Comparison of ENCODE assay signal across 10 mouse cellular contexts in genomic region chr5:112001742-112002701, GRCm38 (mm10).
A peak's percentile ranks its signal among the peaks of the same experiment; 100 is the strongest.
DNase-seq lines count a peak whose midpoint lies in the region; ATAC-seq and TF ChIP-seq lines count a peak whose summit lies in the region.
"Had no signal": no experiment of that assay in that cellular context is flagged by ENCODE, and none has a peak within 500 bp of the region (broad histone marks: within the 10 kb centered on the region; RNA-seq: fewer than 3 reads in every experiment).

No protein-coding gene starts in this region.

- intact Hi-C loops in heart, adult 2 months (cut with DNase I) = no loop called here
- intact Hi-C loops in left cerebral cortex, postnatal 36 days (cut with DNase I) = no loop called here

- no peak overlapping the region for H3K4me2 ChIP-seq in heart, embryonic 12.5 days
- no peak overlapping the region for H3K4me2 ChIP-seq in embryonic facial prominence, embryonic 14.5 days (ENCODE audit: low read depth, low read length)
- peak overlapping the region; percentile 7; the same call in 1 of the 2 replicates for H3K4me2 ChIP-seq in neural tube, embryonic 11.5 days (ENCODE audit: low read depth)

- H3K79me2 ChIP-seq in heart, adult 2 months (replicated peaks; ENCODE audit: control insufficient read depth, insufficient read depth, low read length) = no peaks in the 10 kb centered on the region

- DNase-seq in heart, adult 2 months = peak; percentile 41 to 50
- peak; percentile 66 for DNase-seq in embryonic facial prominence, embryonic 14.5 days (ENCODE audit: low spot score)
- DNase-seq in kidney, adult 9 months = peak; percentile 12
- DNase-seq in neural tube, embryonic 11.5 days (ENCODE audit: low spot score) = peak; percentile 55
- DNase-seq in left cerebral cortex, postnatal 36 days (ENCODE audit: low spot score in 2 of 2) = no peak
- no peak for DNase-seq in testis, postnatal 10 days (ENCODE audit: low spot score)
- DNase-seq in spleen, adult 18-20 months = no peak
- DNase-seq: thymus, postnatal 36 days had no signal

- H3K4me1 ChIP-seq in heart, adult 2 months (ENCODE audit: control insufficient read depth, insufficient read depth, low read length) = no peaks in the 10 kb centered on the region
- no peaks in the 10 kb centered on the region for H3K4me1 ChIP-seq in heart, embryonic 12.5 days (replicated peaks)
- peaks cover 5% of the 10 kb centered on the region; the same call in 1 of the 2 replicates for H3K4me1 ChIP-seq in embryonic facial prominence, embryonic 14.5 days (ENCODE audit: control insufficient read depth, insufficient read depth, low read length)
- peaks cover 15% of the 10 kb centered on the region for H3K4me1 ChIP-seq in neural tube, embryonic 11.5 days (ENCODE audit: control insufficient read depth, insufficient read depth, low read length)

- TF ChIP-seq CTCF in heart, adult 2 months (IDR thresholded peaks at IDR 0.05) = peak; percentile 18; the same call in 1 of the 2 replicates

- WGBS in heart, adult 2 months = 39% methylated on average over 32 of the region's 32 CpGs
- WGBS in heart, embryonic 12.5 days = 27% methylated on average over 32 of the region's 32 CpGs
- WGBS in embryonic facial prominence, embryonic 14.5 days = 15% methylated on average over 32 of the region's 32 CpGs
- 12% methylated on average over 32 of the region's 32 CpGs for WGBS in neural tube, embryonic 11.5 days

- H3K27ac ChIP-seq in heart, adult 2 months = no peak overlapping the region
- no peak overlapping the region for H3K27ac ChIP-seq in heart, embryonic 12.5 days (ENCODE audit: poor library complexity, severe bottlenecking)
- H3K27ac ChIP-seq in embryonic facial prominence, embryonic 14.5 days (replicated peaks; ENCODE audit: low read depth, low read length) = no peak overlapping the region
- peak overlapping the region; percentile 72; the same call in 1 of the 2 replicates for H3K27ac ChIP-seq in neural tube, embryonic 11.5 days (ENCODE audit: low read depth, low read length)
- H3K27ac ChIP-seq: macrophage had no signal

- no peak for ATAC-seq in heart, embryonic 12.5 days (ENCODE audit: insufficient number of reproducible peaks, low FRiP score)
- ATAC-seq in embryonic facial prominence, embryonic 14.5 days (ENCODE audit: low read depth) = peak; percentile 79; the same call in 1 of the 2 replicates
- ATAC-seq in neural tube, embryonic 11.5 days (ENCODE audit: insufficient read depth, low FRiP score, low TSS enrichment) = peak; percentile 60

- H3K9ac ChIP-seq in heart, adult 2 months (ENCODE audit: low read depth, low read length) = no peak overlapping the region
- no peak overlapping the region for H3K9ac ChIP-seq in heart, embryonic 12.5 days
- H3K9ac ChIP-seq in embryonic facial prominence, embryonic 14.5 days (ENCODE audit: low read depth, low read length) = no peak overlapping the region
- no peak overlapping the region for H3K9ac ChIP-seq in neural tube, embryonic 11.5 days (ENCODE audit: low read length)

- no peak for TF ChIP-seq POLR2A in heart, adult 2 months (IDR thresholded peaks at IDR 0.05; ENCODE audit: insufficient read depth, low read depth, low read length)

- no peak for TF ChIP-seq EP300 in heart, adult 2 months (IDR thresholded peaks at IDR 0.05; ENCODE audit: insufficient read depth, low read depth, low read length)

- H3K9me3 ChIP-seq in heart, embryonic 12.5 days (replicated peaks) = peaks cover 3% of the 10 kb centered on the region
- peaks cover 6% of the 10 kb centered on the region; the same call in 1 of the 2 replicates for H3K9me3 ChIP-seq in embryonic facial prominence, embryonic 14.5 days (ENCODE audit: control insufficient read depth, low read length)
- no peaks in the 10 kb centered on the region for H3K9me3 ChIP-seq in neural tube, embryonic 11.5 days (ENCODE audit: control insufficient read depth, low read length)

- H3K4me3 ChIP-seq in heart, adult 2 months = no peak overlapping the region
- no peak overlapping the region for H3K4me3 ChIP-seq in heart, embryonic 12.5 days
- no peak overlapping the region for H3K4me3 ChIP-seq in embryonic facial prominence, embryonic 14.5 days (ENCODE audit: low read depth, low read length)
- no peak overlapping the region for H3K4me3 ChIP-seq in neural tube, embryonic 11.5 days (ENCODE audit: low read depth, low read length)

- H3K36me3 ChIP-seq in heart, adult 2 months (ENCODE audit: control insufficient read depth, insufficient read depth, low read length) = no peaks in the 10 kb centered on the region
- H3K36me3 ChIP-seq in heart, embryonic 12.5 days = no peaks in the 10 kb centered on the region
- H3K36me3 ChIP-seq in embryonic facial prominence, embryonic 14.5 days (ENCODE audit: control insufficient read depth, insufficient read depth, low read length) = no peaks in the 10 kb centered on the region
- no peaks in the 10 kb centered on the region for H3K36me3 ChIP-seq in neural tube, embryonic 11.5 days (ENCODE audit: control insufficient read depth, insufficient read depth, low read length)

- H3K27me3 ChIP-seq in heart, adult 2 months (ENCODE audit: control insufficient read depth, insufficient read depth, low read length) = no peaks in the 10 kb centered on the region
- peaks cover 24% of the 10 kb centered on the region for H3K27me3 ChIP-seq in heart, embryonic 12.5 days (replicated peaks)
- H3K27me3 ChIP-seq in embryonic facial prominence, embryonic 14.5 days (replicated peaks; ENCODE audit: control insufficient read depth, insufficient read depth, low read length) = no peaks in the 10 kb centered on the region
- H3K27me3 ChIP-seq in neural tube, embryonic 11.5 days (ENCODE audit: control insufficient read depth, insufficient read depth, low read length) = no peaks in the 10 kb centered on the region

Comparison
In these comparisons a context has a peak if more than half of its experiments do, and no peak if none do; other contexts are left out.
1. DNase-seq: peak in heart, adult 2 months (2 of 2), embryonic facial prominence, embryonic 14.5 days (single experiment), kidney, adult 9 months (single experiment) and neural tube, embryonic 11.5 days (single experiment); none in left cerebral cortex, postnatal 36 days (0 of 2), testis, postnatal 10 days (single experiment) and spleen, adult 18-20 months (0 of 2).